Mouse (Mus musculus): Measurements from ENCODE around the gene Ckap2. TPM values are rescaled to one million over a fixed set of nuclear protein-coding genes. Genes with fewer than 3 reads are reported as not detected.

The Ckap2 gene
- total and polyA plus RNA-seq, 3 experiments = 8.9 to 63.9 (median 45.4) TPM

- Histone ChIP-seq H3K9me3 (replicated peaks) (no peaks in the 10 kb centered on the region), H3K4me3 (ENCODE audit: low read depth, low read length) (no peak overlapping the region), H3K27me3 (ENCODE audit: insufficient read depth, low read length) (no peaks in the 10 kb centered on the region), H3K36me3 (replicated peaks) (peaks cover 61% of the 10 kb centered on the region), H3K4me1 (ENCODE audit: insufficient read depth, low read depth, low read length) (peaks cover 30% of the 10 kb centered on the region)
- TF ChIP-seq GATA2 (IDR thresholded peaks at IDR 0.05; ENCODE audit: borderline replicate concordance, low read depth, low read length) (no peak), POLR2AphosphoS5 (IDR thresholded peaks at IDR 0.05; ENCODE audit: insufficient replicate concordance, low read depth, low read length) (no peak), TAL1 (conservative IDR thresholded peaks at IDR 0.05; ENCODE audit: low read depth, low read length) (peak; percentile 70), GATA1 (IDR thresholded peaks at IDR 0.05; ENCODE audit: borderline replicate concordance, low read length) (no peak)
- DNase-seq (ENCODE audit: low spot score) (peak; percentile 68), ATAC-seq (ENCODE audit: extremely low read depth, insufficient number of reproducible peaks, low FRiP score, poor library complexity, severe bottlenecking) (peak; percentile 98)
Measured at GRCm38 (mm10) chr8:22209012-22209411, 23.4 kb upstream of the Ckap2 start.

DNA sequence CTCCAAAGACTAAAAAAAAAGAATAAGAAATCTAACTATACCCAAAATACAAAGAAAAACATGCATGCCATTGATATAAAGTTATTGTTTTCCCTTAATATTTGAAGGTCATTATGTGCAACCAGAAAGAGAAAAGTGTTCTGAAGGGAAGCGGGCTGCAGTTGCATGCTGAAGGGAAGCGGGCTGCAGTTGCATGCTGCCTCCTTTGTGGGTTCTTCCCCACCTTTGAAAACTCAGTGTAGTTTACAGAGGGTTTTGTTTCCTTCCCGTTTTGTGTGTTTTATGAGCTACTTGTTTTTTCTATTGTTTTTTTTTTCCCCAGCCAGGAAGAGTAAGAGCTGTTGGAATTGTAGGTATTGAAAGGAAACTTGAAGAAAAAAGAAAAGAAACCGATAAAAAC is 21.9 kb upstream of the Ckap2 start:
- Histone ChIP-seq H3K4me3 (ENCODE audit: low read depth, low read length) (no peak overlapping the region), H3K4me1 (ENCODE audit: insufficient read depth, low read depth, low read length) (peaks cover 30% of the 10 kb centered on the region), H3K9me3 (replicated peaks) (no peaks in the 10 kb centered on the region), H3K27me3 (ENCODE audit: insufficient read depth, low read length) (no peaks in the 10 kb centered on the region), H3K36me3 (replicated peaks) (peaks cover 63% of the 10 kb centered on the region)
- TF ChIP-seq CTCF (IDR thresholded peaks at IDR 0.05; ENCODE audit: low read depth, low read length) = no peak
- no peak for TF ChIP-seq POLR2AphosphoS5 (IDR thresholded peaks at IDR 0.05; ENCODE audit: insufficient replicate concordance, low read depth, low read length)
- TF ChIP-seq GATA2 (IDR thresholded peaks at IDR 0.05; ENCODE audit: borderline replicate concordance, low read depth, low read length) = no peak
- TF ChIP-seq TAL1 (conservative IDR thresholded peaks at IDR 0.05; ENCODE audit: low read depth, low read length) = no peak
- no peak for TF ChIP-seq GATA1 (IDR thresholded peaks at IDR 0.05; ENCODE audit: borderline replicate concordance, low read length)
- no peak for ATAC-seq (ENCODE audit: extremely low read depth, insufficient number of reproducible peaks, low FRiP score, poor library complexity, severe bottlenecking)
- DNase-seq (ENCODE audit: low spot score) = no peak

DNA sequence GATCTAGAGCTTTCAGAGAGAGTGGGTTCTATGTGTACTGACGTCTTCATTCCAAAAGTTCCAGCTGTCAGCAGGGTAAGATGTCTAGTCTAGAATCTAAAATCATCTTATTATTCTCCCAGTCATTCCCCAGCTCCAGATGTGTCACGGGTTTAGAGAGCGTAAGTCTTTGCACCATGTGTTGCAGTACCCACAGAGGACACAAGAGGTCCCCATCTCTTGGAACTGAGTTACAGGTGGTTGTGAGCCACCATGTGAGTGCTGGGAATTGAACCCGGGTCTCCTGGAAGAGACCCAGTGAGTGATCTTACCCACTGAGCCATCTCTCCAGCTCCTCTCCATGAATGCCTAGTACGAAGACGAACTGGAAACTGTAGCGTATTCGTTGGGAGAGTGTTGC is 13.9 kb upstream of the Ckap2 start:
- no peak for TF ChIP-seq TAL1 (conservative IDR thresholded peaks at IDR 0.05; ENCODE audit: low read depth, low read length)
- TF ChIP-seq GATA1 (IDR thresholded peaks at IDR 0.05; ENCODE audit: borderline replicate concordance, low read length) = no peak
- TF ChIP-seq POLR2AphosphoS5 (IDR thresholded peaks at IDR 0.05; ENCODE audit: insufficient replicate concordance, low read depth, low read length) = no peak
- no peak for TF ChIP-seq CTCF (IDR thresholded peaks at IDR 0.05; ENCODE audit: low read depth, low read length)
- TF ChIP-seq GATA2 (IDR thresholded peaks at IDR 0.05; ENCODE audit: borderline replicate concordance, low read depth, low read length) = no peak
- no peaks in the 10 kb centered on the region for H3K9me3 ChIP-seq (replicated peaks)
- H3K4me3 ChIP-seq (ENCODE audit: low read depth, low read length) = no peak overlapping the region
- DNase-seq (ENCODE audit: low spot score) (no peak), ATAC-seq (ENCODE audit: extremely low read depth, insufficient number of reproducible peaks, low FRiP score, poor library complexity, severe bottlenecking) (no peak)
- H3K4me1 ChIP-seq (ENCODE audit: insufficient read depth, low read depth, low read length) = peaks cover 4% of the 10 kb centered on the region
- H3K36me3 ChIP-seq (replicated peaks) = peaks cover 64% of the 10 kb centered on the region
- H3K27me3 ChIP-seq (ENCODE audit: insufficient read depth, low read length) = no peaks in the 10 kb centered on the region

DNA sequence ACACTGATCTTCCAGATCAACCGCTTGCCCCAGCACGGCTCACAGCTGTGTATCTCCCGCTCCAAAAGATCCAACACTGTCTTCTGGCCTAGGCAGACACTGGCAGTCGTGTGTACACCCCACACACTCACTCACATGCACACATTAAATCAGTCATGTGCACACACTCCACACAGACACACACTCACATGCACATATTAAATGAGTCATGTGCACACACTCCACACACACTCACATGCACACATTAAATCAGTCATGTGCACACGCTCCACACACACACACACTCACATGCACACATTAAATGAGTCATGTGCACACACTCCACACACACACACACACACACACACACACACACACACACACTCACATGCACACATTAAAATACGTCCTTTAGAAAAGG is 12.3 kb upstream of the Ckap2 start:
- no peak overlapping the region for H3K4me3 ChIP-seq (ENCODE audit: low read depth, low read length)
- no peaks in the 10 kb centered on the region for H3K27me3 ChIP-seq (ENCODE audit: insufficient read depth, low read length)
- H3K36me3 ChIP-seq (replicated peaks) = peaks cover 56% of the 10 kb centered on the region
- TF ChIP-seq GATA2 (IDR thresholded peaks at IDR 0.05; ENCODE audit: borderline replicate concordance, low read depth, low read length) (no peak), GATA1 (IDR thresholded peaks at IDR 0.05; ENCODE audit: borderline replicate concordance, low read length) (no peak), CTCF (IDR thresholded peaks at IDR 0.05; ENCODE audit: low read depth, low read length) (no peak), POLR2AphosphoS5 (IDR thresholded peaks at IDR 0.05; ENCODE audit: insufficient replicate concordance, low read depth, low read length) (no peak), TAL1 (conservative IDR thresholded peaks at IDR 0.05; ENCODE audit: low read depth, low read length) (no peak)
- no peaks in the 10 kb centered on the region for H3K9me3 ChIP-seq (replicated peaks)
- peaks cover 17% of the 10 kb centered on the region for H3K4me1 ChIP-seq (ENCODE audit: insufficient read depth, low read depth, low read length)
- DNase-seq (ENCODE audit: low spot score) = no peak
- ATAC-seq (ENCODE audit: extremely low read depth, insufficient number of reproducible peaks, low FRiP score, poor library complexity, severe bottlenecking) = no peak

GRCm38 (mm10) chr8:22193432-22194010 is 7.9 kb upstream of the Ckap2 start:
- H3K27me3 ChIP-seq (ENCODE audit: insufficient read depth, low read length) = no peaks in the 10 kb centered on the region
- ATAC-seq (ENCODE audit: extremely low read depth, insufficient number of reproducible peaks, low FRiP score, poor library complexity, severe bottlenecking) = no peak
- peak; percentile 18 for DNase-seq (ENCODE audit: low spot score)

DNA sequence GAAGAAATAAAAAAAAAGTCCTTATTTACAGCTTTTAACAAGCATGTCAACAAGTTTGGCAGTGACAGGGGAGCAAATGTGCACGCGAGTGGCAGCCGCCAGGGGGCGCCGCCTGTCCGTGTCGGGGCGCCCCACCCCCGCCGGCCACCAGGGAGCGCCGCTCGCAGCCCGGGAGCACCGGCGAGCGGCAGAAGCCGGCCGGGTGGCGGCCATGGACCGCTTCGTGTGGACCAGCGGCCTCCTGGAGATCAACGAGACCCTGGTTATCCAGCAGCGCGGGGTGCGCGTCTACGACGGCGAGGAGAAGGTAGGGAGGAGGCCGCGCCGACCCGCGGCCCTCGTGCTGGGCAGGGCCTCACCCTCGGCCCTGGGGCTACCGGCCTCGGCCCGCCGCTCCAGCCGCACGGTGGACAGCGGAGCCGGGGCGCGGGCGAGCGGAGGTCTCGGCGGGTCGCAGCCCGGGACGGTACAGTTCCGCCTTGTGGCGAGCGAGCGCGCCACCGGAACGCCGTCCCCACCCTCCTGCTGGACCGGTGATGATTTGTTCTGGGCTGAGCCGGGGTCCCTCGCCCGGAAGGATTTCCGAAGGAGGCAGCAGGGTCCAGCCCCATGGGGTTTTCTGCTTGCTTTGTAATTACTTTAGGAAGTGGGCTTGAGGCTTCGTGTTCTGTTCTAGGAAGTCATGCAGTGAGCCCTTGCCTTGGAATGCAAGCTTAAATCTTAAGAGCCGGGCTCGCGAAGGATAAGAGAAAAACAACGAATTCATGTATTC is 7.2 kb upstream of the Ckap2 start, which contains the start of gene Vps36:
Gene Vps36 (plus strand): TSS at position 150 of the 772 bp plus-strand sequence.
- Histone ChIP-seq H3K36me3 (replicated peaks) (peaks cover 17% of the 10 kb centered on the region), H3K9me3 (replicated peaks) (no peaks in the 10 kb centered on the region), H3K4me1 (ENCODE audit: insufficient read depth, low read depth, low read length) (peaks cover 29% of the 10 kb centered on the region), H3K4me3 (ENCODE audit: low read depth, low read length) (peak within 1 kb of the TSS; percentile 89), H3K27me3 (ENCODE audit: insufficient read depth, low read length) (peaks cover 5% of the 10 kb centered on the region; the same call in 1 of the 2 replicates)
- ATAC-seq (ENCODE audit: extremely low read depth, insufficient number of reproducible peaks, low FRiP score, poor library complexity, severe bottlenecking) (peak; percentile 48), DNase-seq (ENCODE audit: low spot score) (peak; percentile 85)
- TF ChIP-seq POLR2AphosphoS5 (IDR thresholded peaks at IDR 0.05; ENCODE audit: insufficient replicate concordance, low read depth, low read length) = no peak
- no peak for TF ChIP-seq TAL1 (conservative IDR thresholded peaks at IDR 0.05; ENCODE audit: low read depth, low read length)
- TF ChIP-seq CTCF (IDR thresholded peaks at IDR 0.05; ENCODE audit: low read depth, low read length) = peak; percentile 93
- TF ChIP-seq GATA2 (IDR thresholded peaks at IDR 0.05; ENCODE audit: borderline replicate concordance, low read depth, low read length) = no peak
- no peak for TF ChIP-seq GATA1 (IDR thresholded peaks at IDR 0.05; ENCODE audit: borderline replicate concordance, low read length)

More at GRCm38 (mm10) chr8:22193432-22194010, 7.9 kb upstream of the Ckap2 start:
- Histone ChIP-seq H3K4me1 (ENCODE audit: insufficient read depth, low read depth, low read length) (peaks cover 26% of the 10 kb centered on the region), H3K9me3 (replicated peaks) (no peaks in the 10 kb centered on the region), H3K36me3 (replicated peaks) (peaks cover 21% of the 10 kb centered on the region), H3K4me3 (ENCODE audit: low read depth, low read length) (peak overlapping the region; percentile 89)
- TF ChIP-seq CTCF (IDR thresholded peaks at IDR 0.05; ENCODE audit: low read depth, low read length) = no peak
- TF ChIP-seq GATA2 (IDR thresholded peaks at IDR 0.05; ENCODE audit: borderline replicate concordance, low read depth, low read length) = no peak
- no peak for TF ChIP-seq GATA1 (IDR thresholded peaks at IDR 0.05; ENCODE audit: borderline replicate concordance, low read length)
- no peak for TF ChIP-seq POLR2AphosphoS5 (IDR thresholded peaks at IDR 0.05; ENCODE audit: insufficient replicate concordance, low read depth, low read length)
- TF ChIP-seq TAL1 (conservative IDR thresholded peaks at IDR 0.05; ENCODE audit: low read depth, low read length) = no peak
